Mouse (Mus musculus) liver, embryonic 12.5 days (tissue): ENCODE measurements around the gene Slc9a8. TPM values are rescaled to one million over a fixed set of nuclear protein-coding genes. Genes with fewer than 3 reads are reported as not detected.
"Not testable (repeated sequence)": the region's sequence is repeated elsewhere in the genome, so short reads cannot be mapped to it uniquely, and the experiment has no call there.

Source experiments
- ATAC-seq: fragments of 200-750 bp; cut with Nextera tagmentation; 2 replicates; pipeline ENCODE4 v1.8.0; 2017; ENCODE audit warnings: moderate number of reproducible peaks, mild to moderate bottlenecking, moderate library complexity
- H3K27ac ChIP-seq: fragments of 300-500 bp; sonication (generic); 2 replicates; pipeline ENCODE4 v1.5.1; 2016; ENCODE audit warnings: mild to moderate bottlenecking
- H3K27me3 ChIP-seq: fragments of 300-500 bp; sonication (generic); replicated peaks from 2 replicates; pipeline ENCODE4 v1.6.1; 2016; ENCODE audit warnings: mild to moderate bottlenecking, moderate library complexity
- H3K36me3 ChIP-seq: fragments of 300-500 bp; sonication (generic); 2 replicates; pipeline ENCODE4 v1.6.1; 2016; ENCODE audit warnings: mild to moderate bottlenecking, moderate library complexity
- H3K4me1 ChIP-seq: fragments of 300-500 bp; sonication (generic); 2 replicates; pipeline ENCODE4 v1.6.1; 2016
- H3K4me2 ChIP-seq: fragments of 300-500 bp; sonication (generic); 2 replicates; pipeline ENCODE4 v1.6.1; 2016; ENCODE audit warnings: mild to moderate bottlenecking, moderate library complexity
- H3K4me3 ChIP-seq: fragments of 300-500 bp; sonication (generic); 2 replicates; pipeline ENCODE4 v1.5.1; 2016; ENCODE audit warnings: mild to moderate bottlenecking, moderate library complexity
- H3K9ac ChIP-seq: fragments of 300-500 bp; sonication (generic); 2 replicates; pipeline ENCODE4 v1.6.1; 2016; ENCODE audit warnings: mild to moderate bottlenecking, moderate library complexity
- H3K9me3 ChIP-seq: fragments of 300-500 bp; sonication (generic); replicated peaks from 2 replicates; pipeline ENCODE4 v1.6.1; 2016; ENCODE audit warnings: mild to moderate bottlenecking, moderate library complexity
- WGBS: fragments of 180-500 bp; shearing (Covaris S2); methylation state at CpG from one replicate; pipeline ENCODE4 v1.1.7; 2016; ENCODE audit not compliant: insufficient replicate concordance; 5-methylcytosine and 5-hydroxymethylcytosine counted together
- polyA plus RNA-seq: library from polyadenylated mRNA; unstranded; fragments of >200 nt; fragmentation: Nextera tagmentation; extraction: Ambion mirVana; gene quantifications from 2 replicates; pipeline ENCODE4 v1.2.1, GENCODE M21; 2016

Gene Slc9a8
- polyA plus RNA-seq, 1 experiment from 2014 or later, result 17.4 TPM

DNA sequence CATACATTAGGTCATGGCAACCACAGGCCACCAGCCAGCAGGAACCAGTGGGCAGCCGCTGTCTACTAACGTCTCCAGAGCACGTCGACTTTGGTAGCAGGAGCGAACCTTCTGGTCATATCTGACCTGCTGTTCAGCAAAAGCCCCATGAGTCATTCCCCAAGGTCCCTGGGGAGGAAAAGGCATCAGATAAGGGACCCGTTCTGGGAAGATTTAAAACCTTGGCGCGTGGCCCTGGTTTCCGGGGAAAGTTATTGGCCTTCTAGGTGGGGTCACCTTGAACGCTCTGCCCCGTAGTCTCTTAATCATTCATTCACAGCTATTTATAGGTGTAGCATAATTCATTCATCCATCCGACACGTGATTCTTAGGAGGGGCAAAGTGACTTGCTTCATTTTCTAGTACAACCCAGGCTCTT, 37.8 kb upstream of the Slc9a8 start:
- 45% methylated on average over 13 of the region's 13 CpGs for WGBS

DNA sequence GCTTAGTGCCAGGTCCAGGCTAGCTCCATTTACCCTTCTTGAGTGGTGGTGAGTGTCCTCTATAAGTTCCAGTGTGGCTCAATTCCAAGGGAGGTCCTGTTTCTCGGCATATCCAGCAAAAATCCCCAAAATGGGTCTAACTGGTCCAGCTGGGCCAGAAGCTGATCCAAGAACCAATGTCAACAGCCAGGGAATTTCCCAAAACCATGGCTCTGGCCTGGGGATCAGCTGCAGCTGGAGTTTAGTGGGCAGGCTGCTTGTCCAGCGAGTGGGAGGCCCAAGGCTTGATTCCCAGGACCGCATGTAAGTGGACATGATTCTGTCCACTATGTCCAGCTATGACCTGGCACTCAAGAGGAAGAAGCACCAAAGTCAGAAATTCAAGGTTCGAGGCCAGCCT, 35.1 kb upstream of the Slc9a8 start:
- 60% methylated on average over 4 of the region's 4 CpGs for WGBS
- Histone ChIP-seq H3K36me3 (no peaks in the 10 kb centered on the region), H3K27me3 (no peaks in the 10 kb centered on the region; the same call in 1 of the 2 replicates), H3K4me2 (no peak overlapping the region), H3K27ac (no peak overlapping the region), H3K9ac (no peak overlapping the region), H3K4me3 (no peak overlapping the region), H3K9me3 (no peaks in the 10 kb centered on the region; the same call in 1 of the 2 replicates), H3K4me1 (peaks cover 7% of the 10 kb centered on the region; the same call in 1 of the 2 replicates)
- ATAC-seq, result no peak

More for the DNA sequence above, 37.8 kb upstream of the Slc9a8 start:
- Histone ChIP-seq H3K4me2 (no peak overlapping the region), H3K27ac (no peak overlapping the region), H3K9ac (no peak overlapping the region), H3K27me3 (no peaks in the 10 kb centered on the region; the same call in 1 of the 2 replicates), H3K36me3 (no peaks in the 10 kb centered on the region), H3K4me3 (no peak overlapping the region), H3K9me3 (no peaks in the 10 kb centered on the region), H3K4me1 (peaks cover 15% of the 10 kb centered on the region; the same call in 1 of the 2 replicates)
- ATAC-seq, result no peak

DNA sequence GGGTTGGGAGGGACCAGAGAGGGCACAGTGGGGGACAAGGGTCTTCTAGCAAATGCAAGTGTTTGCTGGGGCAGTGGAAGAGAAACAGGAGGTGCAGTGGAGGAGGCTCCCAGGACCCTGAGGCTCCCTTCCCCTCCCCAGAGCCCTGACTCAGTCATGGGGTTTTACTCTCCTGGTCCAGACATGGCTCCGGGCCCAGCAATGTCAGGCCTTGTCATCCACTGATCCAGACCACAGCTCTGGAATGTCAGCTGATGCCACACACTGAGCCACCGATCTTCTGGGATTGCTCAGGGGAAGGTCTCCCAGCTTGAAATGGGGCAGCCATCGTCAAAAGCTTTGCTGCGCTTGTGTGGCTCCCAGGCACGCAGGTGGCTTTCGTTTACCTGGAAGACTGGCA, 34.5 kb upstream of the Slc9a8 start:
- Histone ChIP-seq H3K4me1 (0 out of 2 replicates have a peak, but pooled peaks cover 4% of the 10 kb centered on the region), H3K36me3 (no peaks in the 10 kb centered on the region), H3K27ac (no peak overlapping the region), H3K4me2 (no peak overlapping the region), H3K9ac (no peak overlapping the region), H3K27me3 (no peaks in the 10 kb centered on the region), H3K9me3 (no peaks in the 10 kb centered on the region; the same call in 1 of the 2 replicates), H3K4me3 (no peak overlapping the region)
- WGBS, result 75% methylated on average over 6 of the region's 6 CpGs
- ATAC-seq, result no peak

DNA sequence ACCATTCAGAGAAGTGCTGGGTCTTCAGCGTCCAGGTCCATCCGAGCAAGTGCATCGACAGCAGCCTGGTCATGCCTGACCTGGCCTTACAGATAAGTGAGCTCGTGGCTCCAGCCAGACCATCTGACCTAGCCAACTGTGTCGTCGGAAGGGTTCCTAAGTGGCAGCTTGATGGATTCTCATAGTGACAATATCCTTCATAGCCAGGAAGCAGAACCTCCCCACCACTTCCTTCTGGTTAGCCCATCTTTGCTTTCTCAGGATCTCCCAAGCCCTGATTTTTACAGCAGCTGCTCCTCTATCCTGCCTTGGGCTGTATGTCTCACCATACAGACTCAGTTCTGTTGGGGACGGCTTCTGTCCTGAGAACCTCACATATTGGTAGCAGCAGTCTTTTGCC, 27.1 kb upstream of the Slc9a8 start:
- no peak overlapping the region for H3K4me2 ChIP-seq
- WGBS, result 16% methylated on average over 7 of the region's 7 CpGs
- no peaks in the 10 kb centered on the region for H3K27me3 ChIP-seq
- no peak overlapping the region for H3K9ac ChIP-seq
- ATAC-seq, result no peak
- H3K9me3 ChIP-seq, result no peaks in the 10 kb centered on the region; the same call in 1 of the 2 replicates
- no peaks in the 10 kb centered on the region for H3K4me1 ChIP-seq
- no peaks in the 10 kb centered on the region for H3K36me3 ChIP-seq
- no peak overlapping the region for H3K27ac ChIP-seq
- H3K4me3 ChIP-seq, result no peak overlapping the region

DNA sequence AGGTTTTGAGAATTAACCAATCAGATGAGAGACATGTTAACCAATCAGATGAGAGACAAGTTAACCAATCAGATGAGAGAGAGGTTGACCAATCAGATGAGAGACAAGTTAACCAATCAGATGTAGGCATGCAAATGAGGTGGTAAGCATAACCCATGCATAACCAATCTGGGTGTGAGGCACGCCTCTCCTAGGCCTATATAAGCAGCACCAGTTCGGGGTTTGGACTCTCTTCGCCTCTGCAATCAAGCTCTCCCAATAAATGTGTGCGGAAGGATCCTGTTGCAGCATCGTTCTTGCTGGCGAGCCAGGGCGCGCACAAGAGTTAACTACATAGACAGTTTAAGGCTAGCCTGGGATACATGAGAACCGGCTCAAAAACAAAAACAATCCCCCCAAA, 25.1 kb upstream of the Slc9a8 start:
- not testable (repeated sequence) for H3K36me3 ChIP-seq, H3K4me3 ChIP-seq, H3K27ac ChIP-seq, ATAC-seq, H3K9ac ChIP-seq, H3K9me3 ChIP-seq, H3K4me2 ChIP-seq, H3K4me1 ChIP-seq, H3K27me3 ChIP-seq
- 83% methylated on average over 9 of the region's 9 CpGs for WGBS

DNA sequence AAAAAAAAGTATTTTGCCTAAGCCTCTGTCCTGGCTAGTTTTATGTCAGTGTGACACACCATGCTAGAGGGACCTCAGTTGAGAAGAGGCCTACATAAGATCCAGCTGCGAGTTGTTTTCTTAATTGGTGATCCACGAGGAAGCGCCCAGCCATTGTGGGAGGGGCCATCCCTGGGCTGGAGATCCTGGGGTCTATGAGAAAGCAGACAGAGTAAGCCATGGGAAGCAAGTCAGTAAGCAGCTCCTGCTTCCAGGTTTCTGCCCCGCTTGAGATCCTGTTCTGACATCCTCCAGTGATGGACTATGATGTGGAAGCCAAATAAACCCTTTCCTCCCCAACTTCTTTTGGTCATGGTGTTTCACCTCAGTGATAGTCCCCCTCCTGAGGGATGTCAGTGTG, 22.5 kb upstream of the Slc9a8 start:
- H3K27ac ChIP-seq, result no peak overlapping the region
- no peak overlapping the region for H3K4me3 ChIP-seq
- ATAC-seq, result no peak
- no peaks in the 10 kb centered on the region for H3K36me3 ChIP-seq
- 44% methylated on average over 4 of the region's 4 CpGs for WGBS
- no peak overlapping the region for H3K9ac ChIP-seq
- no peaks in the 10 kb centered on the region for H3K4me1 ChIP-seq
- no peaks in the 10 kb centered on the region for H3K9me3 ChIP-seq
- no peak overlapping the region for H3K4me2 ChIP-seq
- H3K27me3 ChIP-seq, result no peaks in the 10 kb centered on the region; the same call in 1 of the 2 replicates

DNA sequence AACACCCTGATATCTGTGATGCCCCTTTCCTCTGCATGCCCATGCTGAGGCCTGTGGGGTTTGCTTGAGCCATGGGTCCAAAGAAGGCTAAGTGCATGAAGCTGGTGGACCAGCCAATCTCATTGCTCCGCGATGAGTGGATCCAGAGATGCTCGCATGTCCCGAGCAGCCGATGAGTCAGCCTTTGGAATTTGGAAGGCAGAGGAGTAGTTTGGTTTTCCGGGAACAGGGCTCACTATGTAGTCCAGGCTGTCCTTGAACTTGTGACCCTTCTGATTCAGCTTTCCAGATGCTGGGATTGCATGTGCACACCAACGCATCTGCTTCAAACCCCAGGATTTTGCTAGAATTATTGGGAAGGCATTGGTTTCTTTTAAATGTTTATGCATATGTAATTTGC, 21.9 kb upstream of the Slc9a8 start:
- WGBS, result 84% methylated on average over 7 of the region's 7 CpGs
- Histone ChIP-seq H3K4me1 (no peaks in the 10 kb centered on the region), H3K4me2 (no peak overlapping the region), H3K9me3 (no peaks in the 10 kb centered on the region), H3K27me3 (no peaks in the 10 kb centered on the region; the same call in 1 of the 2 replicates), H3K4me3 (no peak overlapping the region), H3K36me3 (no peaks in the 10 kb centered on the region), H3K27ac (no peak overlapping the region), H3K9ac (no peak overlapping the region)
- ATAC-seq, result no peak

DNA sequence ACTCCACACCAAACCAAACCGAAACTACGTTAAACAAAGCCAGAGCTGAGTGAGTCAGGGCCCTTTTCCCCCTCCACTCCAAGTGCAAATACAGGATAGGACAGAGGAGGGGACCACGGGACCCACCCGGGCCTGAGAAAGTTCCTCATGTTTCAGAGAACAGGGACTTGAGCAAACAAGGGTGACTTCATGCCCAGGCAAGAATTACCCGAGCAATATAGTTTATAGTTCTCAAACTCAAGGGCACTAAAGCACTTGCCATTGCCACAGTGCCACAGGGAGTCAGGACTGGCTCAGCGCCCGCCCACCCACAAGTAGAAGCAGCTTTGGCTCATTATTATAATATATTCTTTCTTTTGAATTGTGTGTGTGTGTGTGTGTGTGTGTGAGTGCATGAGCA, 18.4 kb upstream of the Slc9a8 start:
- Histone ChIP-seq H3K4me3 (no peak overlapping the region), H3K9me3 (no peaks in the 10 kb centered on the region), H3K27me3 (peaks cover 6% of the 10 kb centered on the region; the same call in 1 of the 2 replicates), H3K36me3 (no peaks in the 10 kb centered on the region), H3K4me2 (no peak overlapping the region), H3K27ac (no peak overlapping the region), H3K4me1 (no peaks in the 10 kb centered on the region), H3K9ac (no peak overlapping the region)
- ATAC-seq, result no peak
- WGBS, result 67% methylated on average over 7 of the region's 7 CpGs

DNA sequence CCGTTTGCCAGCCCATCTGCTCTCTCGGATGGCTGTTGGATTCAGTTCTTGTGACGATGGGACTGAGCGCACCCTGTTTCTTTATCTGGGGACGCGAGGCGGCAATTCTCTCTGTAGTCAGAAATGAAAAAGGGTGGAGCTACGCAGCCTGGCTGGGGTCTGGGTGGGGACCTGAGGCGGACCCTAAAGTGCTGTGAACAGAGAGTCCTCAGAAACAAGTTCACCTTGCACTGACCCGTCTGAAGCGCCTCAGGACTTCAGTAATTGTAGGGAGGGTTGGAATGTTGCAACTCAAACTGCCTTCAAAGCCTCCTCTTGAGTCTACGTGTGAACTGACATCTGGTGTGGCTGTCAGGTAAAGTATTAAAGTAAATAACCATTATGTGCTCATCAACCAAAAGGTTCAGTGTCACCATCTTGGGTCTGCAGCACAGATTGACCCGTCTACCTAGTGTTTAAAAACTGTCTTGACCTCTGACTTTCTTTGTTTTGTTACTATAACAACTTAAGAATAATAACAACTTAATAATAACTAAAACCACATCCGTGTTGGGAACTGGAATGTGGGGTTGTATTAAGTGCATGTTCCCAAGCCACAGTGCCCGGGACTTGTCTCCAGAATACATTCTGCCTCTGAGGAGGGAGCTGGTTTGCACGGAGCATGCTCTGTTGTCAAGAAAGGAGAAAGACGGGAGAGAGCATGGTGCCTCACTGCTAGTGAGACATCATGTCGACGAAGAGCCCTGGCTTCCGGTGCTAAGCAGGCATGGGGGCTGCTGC, 16.2 kb upstream of the Slc9a8 start:
- no peaks in the 10 kb centered on the region for H3K9me3 ChIP-seq
- no peak overlapping the region for H3K4me2 ChIP-seq
- H3K9ac ChIP-seq, result no peak overlapping the region
- no peak overlapping the region for H3K4me3 ChIP-seq
- H3K4me1 ChIP-seq, result no peaks in the 10 kb centered on the region
- peaks cover 6% of the 10 kb centered on the region; the same call in 1 of the 2 replicates for H3K27me3 ChIP-seq
- no peaks in the 10 kb centered on the region for H3K36me3 ChIP-seq
- H3K27ac ChIP-seq, result no peak overlapping the region
- no peak for ATAC-seq
- WGBS, result 72% methylated on average over 20 of the region's 20 CpGs

DNA sequence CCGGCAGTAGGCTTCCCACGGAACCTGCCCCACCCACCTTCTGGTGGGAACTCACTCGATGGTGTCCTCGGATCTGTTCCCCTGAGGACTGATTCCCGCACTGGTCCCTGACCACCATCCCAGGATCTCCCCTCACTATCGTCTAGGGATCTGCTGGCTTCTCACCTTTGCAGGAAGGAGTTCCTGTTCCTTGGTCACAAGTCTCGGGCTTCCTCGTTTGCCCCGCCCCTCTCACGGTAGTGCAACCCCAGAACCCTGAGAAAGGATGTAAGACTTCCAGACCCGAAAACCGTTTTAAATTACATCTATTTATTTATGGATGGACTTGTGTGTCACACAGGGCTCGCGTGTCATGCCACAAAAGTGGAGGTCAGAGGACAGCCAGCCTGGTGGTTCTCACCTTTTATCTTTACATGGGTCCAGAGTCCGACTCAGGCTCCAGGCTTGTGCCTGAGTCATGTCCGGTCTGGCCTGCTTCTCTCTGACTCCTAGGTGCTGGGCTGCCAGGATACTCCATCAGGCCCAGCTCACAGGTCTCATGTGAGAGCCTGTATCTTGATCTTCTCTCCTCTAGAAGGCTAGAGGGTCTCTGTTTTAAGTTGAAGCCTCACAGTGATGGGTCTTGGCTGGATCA, 14.1 kb upstream of the Slc9a8 start:
- H3K4me1 ChIP-seq, result no peaks in the 10 kb centered on the region
- H3K9ac ChIP-seq, result no peak overlapping the region
- peaks cover 6% of the 10 kb centered on the region; the same call in 1 of the 2 replicates for H3K27me3 ChIP-seq
- no peak overlapping the region for H3K4me2 ChIP-seq
- no peaks in the 10 kb centered on the region for H3K9me3 ChIP-seq
- H3K4me3 ChIP-seq, result no peak overlapping the region
- 82% methylated on average over 16 of the region's 16 CpGs for WGBS
- H3K36me3 ChIP-seq, result no peaks in the 10 kb centered on the region
- no peak for ATAC-seq
- no peak overlapping the region for H3K27ac ChIP-seq

DNA sequence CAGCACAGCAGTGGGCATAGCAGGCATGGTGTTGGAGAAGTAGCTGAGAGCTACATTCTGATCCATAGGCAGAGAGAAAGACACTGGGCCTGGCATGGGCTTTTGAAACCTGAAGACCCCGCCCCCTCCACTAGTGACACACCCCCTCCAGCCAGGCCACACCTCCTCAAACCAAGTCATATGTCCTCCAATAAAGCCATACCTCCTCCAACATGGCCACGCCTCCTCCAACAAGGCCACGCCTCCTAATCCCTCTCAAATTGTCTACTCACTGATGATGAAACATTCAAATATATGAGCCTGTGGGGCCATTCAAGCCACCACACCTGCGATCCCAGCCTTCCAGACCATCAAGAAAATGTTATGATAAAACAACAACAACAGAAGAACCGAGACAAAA, 7.1 kb upstream of the Slc9a8 start:
- Histone ChIP-seq H3K4me2 (no peak overlapping the region), H3K36me3 (no peaks in the 10 kb centered on the region), H3K27ac (no peak overlapping the region), H3K9me3 (0 out of 2 replicates have a peak, but pooled peaks cover 3% of the 10 kb centered on the region), H3K4me1 (peaks cover 7% of the 10 kb centered on the region), H3K27me3 (no peaks in the 10 kb centered on the region), H3K4me3 (no peak overlapping the region), H3K9ac (no peak overlapping the region)
- WGBS, result 68% methylated on average over 5 of the region's 5 CpGs
- no peak for ATAC-seq

DNA sequence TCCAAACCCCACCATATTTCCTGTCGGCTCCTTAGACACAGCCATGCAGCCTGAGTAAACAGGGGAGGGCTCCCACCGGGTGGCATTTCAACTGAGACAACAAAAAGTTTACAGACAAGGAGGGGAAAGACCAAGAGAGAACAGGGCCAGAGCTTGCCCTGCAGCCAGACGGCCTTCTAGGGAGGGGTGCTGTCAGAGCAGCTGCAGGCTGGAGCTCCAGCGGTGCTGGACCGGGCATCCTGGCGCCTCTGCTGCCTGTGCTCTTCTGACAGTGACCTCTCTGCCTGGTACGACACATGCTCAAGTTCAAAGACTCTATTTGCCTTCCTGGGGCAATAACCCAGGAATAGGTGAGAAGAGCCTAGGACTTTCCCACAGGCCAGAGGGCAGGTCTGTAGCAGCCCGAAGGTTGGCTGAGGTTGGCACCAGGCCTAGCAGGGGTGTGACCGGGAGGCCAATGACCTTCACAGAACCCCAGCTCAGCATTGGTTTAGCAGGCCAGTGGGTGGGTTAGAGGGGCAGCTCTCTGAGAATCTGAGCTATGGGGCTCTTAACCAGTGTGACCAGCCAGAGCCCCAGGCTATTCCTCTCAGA, 5.4 kb upstream of the Slc9a8 start:
- 77% methylated on average over 9 of the region's 9 CpGs for WGBS
- peaks cover 20% of the 10 kb centered on the region for H3K4me1 ChIP-seq
- H3K4me3 ChIP-seq, result no peak overlapping the region
- 0 out of 2 replicates have a peak, but pooled peaks cover 3% of the 10 kb centered on the region for H3K9me3 ChIP-seq
- no peak overlapping the region for H3K27ac ChIP-seq
- H3K9ac ChIP-seq, result no peak overlapping the region
- H3K27me3 ChIP-seq, result no peaks in the 10 kb centered on the region
- H3K36me3 ChIP-seq, result no peaks in the 10 kb centered on the region
- ATAC-seq, result 0 out of 2 replicates have a peak, but pooled peaks have one; percentile 13
- H3K4me2 ChIP-seq, result no peak overlapping the region
